Mouse (Mus musculus) MEL-GATA-1-ER (cell line): ENCODE results near the gene Rsu1.
A peak's percentile ranks its signal among the peaks of the same experiment; 100 is the strongest.
"Not testable (repeated sequence)": the region's sequence is repeated elsewhere in the genome, so short reads cannot be mapped to it uniquely, and the experiment has no call there.

ENCODE experiments used
- DNase-seq: peaks from one replicate; pipeline ENCODE4 v3.0.0-alpha.2; 2012; ENCODE audit warnings: low read depth; ENCODE audit errors: extremely low read depth

The Rsu1 gene

DNA sequence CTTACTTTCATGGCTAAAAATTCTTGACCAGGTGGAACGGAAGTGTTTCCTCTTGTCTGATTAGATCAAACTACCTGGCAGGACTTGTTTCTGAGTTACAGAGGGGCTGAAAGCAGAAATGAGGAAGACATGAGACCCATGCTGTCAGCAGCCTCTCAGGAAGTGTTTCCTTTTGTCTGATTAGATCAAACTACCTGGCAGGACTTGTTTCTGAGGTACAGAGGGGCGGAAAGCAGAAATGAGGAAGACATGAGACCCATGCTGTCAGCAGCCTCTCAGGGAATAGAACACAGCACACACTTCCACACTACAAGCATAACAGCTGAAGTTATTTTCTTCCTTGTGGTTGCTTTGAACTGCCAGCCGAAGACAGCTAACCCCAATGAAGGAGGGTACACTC lies 46.7 kb downstream of the Rsu1 start:
- DNase-seq = peak; percentile 7

DNA sequence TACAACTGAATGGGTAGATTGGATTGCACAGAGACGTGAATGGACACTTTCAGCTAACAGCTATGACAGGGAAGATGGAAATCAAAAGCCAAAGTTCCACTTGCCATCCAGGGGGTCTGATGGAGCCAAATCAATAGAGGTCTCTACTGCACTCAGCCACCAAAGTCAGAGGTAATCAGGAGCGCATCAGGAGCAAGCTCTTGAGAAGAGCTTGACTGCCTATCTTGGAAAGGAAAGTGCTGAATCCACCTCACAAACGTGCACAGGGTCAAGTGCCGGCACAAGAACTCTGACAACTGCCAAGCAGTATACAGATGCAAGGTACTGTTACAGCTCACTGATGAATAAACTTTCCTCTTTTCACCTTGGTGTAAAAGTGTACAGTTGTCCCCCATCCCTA lies 47.8 kb downstream of the Rsu1 start:
- no peak for DNase-seq

DNA sequence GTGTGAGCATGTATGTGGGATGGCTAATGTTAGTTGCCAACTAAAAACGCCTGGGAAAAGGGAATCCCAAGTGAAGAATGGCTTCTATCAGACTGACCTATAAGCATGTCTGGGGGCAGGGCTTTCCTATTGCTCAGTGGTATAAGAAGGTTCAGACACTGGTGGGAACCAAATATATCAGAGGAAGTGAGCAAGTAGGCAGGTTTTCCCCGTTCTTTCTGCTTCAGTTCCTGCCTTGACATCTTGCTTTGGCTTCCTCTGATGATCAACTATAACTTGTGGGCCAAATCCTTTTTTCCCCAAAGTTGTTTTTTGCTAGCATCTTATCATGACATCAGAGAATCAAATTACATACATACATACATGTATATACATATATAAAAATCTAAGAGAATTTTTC lies 51.1 kb downstream of the Rsu1 start:
- no peak for DNase-seq

DNA sequence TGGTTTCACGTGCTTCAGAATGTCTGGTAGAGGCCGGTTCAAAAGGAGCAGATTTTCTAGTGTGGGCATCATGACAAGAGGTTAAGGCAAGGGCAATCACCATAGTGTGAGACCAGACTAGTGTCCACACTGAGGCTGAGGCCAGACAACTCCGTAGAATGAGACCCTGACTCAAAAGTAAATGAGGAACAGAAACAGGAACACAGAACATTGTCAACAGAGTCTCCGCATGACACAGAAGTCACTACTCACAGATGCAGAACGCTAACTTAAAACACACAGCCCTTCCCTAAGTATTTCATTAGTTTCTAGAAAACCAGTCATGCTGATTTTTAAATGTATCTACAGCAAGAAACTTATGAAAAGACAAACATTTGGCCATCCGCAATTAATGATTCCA lies 53.1 kb downstream of the Rsu1 start:
- no peak for DNase-seq

DNA sequence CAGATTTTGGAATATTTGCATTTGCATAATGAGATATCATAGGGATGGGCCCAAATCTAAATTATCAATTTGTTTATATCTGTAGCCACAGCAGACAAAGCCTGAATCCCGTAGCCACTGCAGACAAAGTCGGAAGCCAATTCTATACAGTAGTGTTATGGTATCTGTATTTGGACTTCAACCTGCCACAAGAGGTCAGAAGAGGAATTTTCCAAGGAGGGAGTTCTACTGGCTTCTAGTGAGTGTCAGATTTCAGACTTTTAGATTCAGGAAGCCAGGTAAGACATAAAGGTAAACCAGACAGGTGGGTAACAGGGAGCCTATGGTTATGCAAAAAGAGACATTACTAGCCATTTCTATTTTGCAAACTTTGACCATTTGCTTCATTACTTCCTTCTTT lies 64.4 kb downstream of the Rsu1 start:
- DNase-seq = no peak

DNA sequence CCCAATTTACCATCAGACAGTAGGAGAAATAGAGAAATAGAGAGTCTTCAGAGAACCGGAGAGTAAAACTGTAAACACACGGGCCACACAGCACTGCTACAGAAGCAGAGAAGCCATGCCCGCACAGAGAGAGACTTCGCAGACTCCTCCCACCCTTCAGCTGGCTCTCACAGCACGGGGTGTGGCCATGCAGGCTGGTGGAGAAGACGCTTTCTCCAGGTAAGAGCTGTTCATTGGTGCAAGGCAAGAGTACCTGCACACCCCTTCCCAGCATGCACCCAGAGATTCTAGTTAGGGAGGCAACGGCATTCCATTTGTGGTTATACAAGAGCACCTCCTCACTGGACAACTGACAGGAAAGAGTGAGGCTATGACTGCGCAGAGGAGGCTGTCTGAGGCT lies 64.8 kb downstream of the Rsu1 start:
- DNase-seq = no peak

DNA sequence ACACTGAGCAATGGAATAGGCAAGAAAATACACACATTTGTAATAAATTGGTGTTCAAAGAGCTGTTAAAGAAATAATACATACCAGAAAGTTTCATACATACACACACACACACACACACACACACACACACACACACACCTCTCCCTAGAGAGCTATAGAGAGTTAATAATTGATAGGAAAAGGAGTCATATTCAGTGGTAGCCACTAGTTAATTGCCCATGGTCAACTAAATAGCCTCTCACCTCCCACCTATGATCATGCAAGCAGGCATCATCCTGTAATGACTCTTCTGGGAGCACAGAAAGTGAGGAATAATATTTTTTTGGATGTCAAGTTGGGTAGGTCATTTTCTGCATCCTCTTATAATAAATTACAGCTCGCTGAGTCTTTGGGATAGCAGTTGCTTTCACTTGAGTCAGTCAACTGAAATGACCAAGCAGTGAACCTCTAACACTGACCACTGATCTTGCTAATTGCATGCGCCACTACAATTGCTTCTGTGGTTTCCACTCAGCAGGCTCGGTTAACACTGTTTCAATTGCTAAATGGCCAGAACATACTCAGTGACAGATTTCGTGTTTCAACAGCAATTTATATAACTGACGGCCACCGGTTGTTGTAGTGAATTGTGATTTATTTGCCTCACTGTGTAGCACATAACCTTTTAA lies 68.3 kb downstream of the Rsu1 start:
- DNase-seq = no peak

DNA sequence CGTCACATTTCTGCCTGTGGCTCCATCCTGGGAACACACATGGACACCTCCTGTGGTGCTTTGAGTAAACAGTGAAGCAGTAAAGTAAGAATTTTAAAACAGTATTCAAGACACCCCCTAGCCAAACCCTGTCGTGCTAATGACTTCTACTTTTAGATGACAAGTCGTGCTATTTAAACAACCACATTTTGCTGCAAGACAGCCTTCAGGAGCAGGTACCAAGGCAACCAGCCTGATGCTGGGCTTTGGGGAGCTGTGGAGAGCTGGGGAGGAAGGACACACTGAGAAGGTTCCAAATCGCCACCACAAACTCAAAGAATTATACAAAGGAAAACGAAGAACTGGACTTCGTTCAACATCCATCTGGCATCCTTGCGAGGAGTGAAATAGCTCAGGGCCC lies 71.5 kb downstream of the Rsu1 start:
- DNase-seq = no peak

DNA sequence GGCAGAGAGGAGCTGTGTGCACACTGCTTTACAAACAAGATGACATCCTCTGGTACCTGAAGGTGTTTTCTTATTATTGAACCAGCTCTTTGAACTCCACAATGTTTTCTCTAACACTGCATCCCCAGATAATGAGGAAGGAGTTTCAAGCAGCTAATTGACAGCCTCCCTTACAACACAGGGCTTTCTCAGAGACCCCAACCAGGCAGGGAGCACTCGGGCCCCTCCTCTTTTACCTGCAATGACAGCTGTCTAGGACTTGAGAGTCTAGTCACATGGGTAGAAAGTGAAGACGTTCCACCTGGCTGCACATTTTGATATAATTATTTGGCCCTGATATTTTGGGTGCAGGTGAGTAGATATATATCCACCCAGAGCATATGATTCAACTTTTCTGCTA lies 72.2 kb downstream of the Rsu1 start:
- no peak for DNase-seq

DNA sequence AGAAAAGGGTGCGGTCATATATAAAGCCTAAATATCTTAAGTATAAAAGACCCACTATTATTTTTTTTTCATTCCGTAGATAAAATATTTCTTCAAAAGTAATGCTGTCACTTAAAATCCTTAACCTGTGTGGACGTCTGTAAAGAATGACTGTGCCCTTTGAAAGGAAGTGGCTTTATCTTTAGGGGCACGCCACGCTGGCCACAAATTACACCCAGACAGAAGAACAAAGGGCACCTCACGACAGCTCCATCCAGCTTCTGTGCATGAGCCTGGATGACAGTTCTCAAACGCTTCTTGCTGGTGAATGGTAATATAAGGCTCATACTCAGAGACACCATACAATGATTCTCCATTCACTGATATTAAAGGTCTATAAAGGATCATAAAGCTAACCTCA lies 75.7 kb downstream of the Rsu1 start:
- no peak for DNase-seq

DNA sequence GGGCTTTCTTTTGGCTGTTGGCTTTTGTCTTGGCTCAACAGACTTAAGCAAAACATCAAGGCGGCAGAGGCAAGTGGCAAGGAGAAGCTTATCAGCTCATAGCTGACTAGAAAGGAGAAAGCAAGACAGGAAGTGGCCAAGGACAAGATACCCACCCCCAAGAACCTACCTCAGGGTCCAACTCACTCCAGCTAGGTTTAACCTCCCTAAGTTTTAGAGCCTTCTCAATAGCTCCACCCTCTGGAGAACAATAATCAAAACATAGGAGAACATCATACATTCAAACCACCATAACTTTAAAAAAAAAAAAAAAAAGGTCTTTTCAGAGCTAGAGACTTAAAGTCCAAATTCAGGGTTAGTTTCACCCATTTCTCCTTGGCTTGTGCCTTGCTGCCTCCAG lies 79.1 kb downstream of the Rsu1 start:
- DNase-seq = peak; percentile 49

DNA sequence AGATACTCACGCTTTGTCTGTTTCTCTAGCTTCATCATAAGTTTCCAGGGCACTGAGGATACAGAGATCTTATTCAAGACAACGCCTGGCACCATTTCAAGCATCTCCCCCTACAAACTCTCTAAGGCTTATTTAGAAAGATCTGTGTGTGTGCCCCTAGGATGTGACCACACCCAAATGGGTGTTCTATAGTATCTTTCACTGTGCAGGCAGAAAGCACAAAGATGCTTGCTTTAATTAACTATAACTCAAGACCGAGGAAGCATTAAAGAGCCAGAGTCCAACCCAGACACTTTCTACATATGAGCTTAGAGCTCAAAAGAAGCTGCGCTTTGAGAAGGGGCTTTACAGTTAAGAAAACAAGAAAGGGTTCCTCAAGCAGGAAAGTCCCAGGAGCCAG lies 80.4 kb downstream of the Rsu1 start:
- DNase-seq = no peak

DNA sequence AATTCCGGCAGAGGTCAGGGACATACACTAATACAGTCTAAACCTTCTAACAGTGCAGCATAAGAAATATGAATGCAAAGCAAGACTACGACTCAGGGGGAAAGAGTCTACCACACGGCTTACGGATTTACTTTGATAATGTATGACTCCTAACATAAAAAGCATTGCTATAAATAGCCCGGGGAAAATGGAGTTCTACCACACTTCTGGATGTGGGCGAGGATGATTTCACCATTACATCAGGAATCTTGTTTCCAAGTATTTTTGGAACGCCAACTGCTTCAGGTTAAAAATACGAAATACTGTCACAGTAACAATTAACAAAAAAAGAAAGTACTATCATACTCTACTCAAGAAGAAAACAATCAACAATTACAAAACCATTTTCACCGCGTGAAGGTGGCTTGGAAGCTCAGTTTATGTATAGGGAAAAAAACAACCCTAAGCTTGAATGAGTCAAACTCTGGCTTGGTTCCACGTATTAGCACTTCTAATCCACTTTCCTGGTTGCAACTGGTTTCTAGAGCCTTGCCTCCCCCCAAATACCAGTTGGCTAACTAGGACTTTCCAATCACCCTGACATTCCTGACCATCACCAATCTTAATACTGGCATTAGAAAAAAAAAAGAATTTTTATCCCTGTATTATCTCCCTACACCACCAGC lies 82.3 kb downstream of the Rsu1 start:
- no peak for DNase-seq

DNA sequence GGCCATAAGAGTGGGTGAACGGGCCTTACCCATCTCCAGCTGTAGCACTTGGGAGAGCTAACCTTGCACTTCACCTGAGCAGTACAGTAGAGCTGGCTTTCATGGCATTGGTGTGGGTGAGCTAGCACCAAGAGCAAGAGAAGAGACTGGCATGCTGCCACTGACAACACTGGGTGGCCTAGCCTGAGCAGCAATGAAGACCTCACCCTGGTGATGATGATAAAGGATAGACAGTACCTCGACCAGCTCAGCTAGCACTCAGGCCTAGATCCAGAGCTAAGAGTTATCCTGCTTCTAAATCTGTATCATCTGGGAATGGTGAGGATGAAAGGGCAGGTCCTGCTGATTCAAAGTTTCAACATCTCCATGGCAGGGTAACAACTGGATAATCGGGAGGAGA lies 88.1 kb downstream of the Rsu1 start:
- DNase-seq = no peak

DNA sequence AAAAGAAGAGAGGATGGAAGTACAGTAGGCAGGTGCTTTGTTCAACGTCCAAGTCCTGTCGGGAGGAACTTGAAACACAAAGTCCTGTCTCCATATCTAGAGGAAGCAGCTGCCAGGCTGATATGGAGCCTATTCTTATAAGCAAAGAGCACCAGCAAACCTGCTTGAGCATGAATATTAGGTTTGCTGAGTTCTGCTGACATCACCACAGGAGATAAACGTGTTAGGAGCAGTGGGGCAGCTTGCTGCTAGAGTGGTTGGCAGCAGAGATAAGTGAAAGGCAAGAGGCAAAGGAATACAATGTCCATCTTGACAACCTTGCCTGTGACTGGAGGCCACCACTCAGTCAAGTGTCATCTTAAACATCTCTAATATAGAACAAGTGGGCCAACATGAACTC lies 89.3 kb downstream of the Rsu1 start:
- DNase-seq = not testable (repeated sequence)

DNA sequence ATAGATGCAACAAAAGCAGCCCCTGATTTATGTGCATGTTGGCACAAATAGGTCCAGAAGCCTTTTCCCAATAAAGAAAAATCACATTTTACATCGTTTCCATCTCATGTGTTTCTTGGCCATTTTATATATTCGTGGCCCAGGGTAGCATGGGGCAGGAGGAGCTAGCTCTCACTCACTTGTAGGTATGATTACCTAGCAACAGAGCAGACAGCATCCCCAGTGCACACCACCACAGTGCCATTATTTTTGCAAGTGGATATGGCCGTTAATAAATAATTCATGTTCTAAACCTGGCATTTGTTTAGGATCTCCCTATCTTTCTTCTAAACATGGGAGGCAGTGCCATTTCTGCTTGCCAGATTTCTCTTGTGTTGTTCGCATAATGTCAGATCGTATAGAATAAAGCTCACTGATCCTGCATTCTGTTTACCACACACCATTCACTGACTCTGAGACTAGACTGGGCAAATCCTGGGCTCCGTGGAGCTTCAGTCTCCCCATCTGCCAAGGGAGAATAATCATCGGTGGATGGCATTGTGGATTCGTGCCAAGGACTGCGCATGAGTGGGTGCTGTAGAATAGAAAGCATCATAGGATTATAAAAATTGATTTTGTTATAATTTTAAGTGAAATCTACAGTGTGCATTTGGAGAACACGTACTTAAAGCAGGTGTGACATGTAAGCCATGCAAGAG lies 93.4 kb downstream of the Rsu1 start:
- DNase-seq = no peak

DNA sequence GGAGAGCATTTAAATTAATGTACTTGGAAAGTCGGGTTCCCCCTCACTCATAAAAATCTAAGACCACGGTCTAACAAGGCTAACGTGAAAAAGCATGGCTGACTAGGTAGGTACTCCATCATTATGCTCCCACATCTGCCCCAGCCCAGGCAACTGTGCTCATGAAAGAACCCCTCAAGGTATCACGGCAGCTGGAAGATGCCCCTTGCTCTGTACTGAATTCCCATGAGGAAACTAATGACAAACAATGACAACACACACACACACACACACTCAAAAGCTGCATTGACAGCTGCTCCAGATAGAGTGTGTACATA lies 95.0 kb downstream of the Rsu1 start:
- DNase-seq = no peak

DNA sequence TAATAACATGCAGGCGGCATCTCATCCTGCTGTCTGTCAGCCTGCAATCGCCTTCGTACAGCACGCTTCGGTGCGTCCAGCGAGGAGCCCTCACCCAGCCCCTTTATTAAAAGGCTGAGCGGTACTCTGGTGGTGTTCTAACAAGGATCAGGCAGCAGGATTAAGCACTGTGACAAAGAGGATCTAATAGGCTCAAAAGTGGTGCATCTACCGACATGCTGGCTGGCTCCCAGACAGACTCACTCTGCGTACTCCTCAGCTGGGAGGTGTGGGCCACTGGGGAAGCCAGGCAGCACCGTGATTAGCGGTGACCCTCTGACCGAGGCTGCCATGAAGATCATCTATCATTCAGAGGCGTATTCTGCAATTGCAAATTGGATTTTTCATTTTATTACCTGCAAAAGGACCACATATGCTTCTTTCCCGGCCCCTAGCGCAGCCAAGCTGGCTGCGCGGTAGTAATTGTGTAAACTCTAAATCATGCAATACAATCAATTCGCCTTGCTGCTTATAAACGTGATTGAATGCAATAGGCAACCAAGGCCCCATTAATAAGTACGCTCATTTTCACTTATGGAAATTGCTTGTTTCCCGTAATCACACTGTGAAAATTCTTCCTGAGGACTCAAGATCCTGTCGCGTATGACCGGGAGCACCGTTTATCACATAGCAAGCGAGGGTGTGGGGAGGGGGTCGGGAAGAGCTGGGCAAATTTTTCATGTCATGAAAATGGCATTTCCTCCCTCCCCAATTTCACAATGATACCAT lies 95.5 kb downstream of the Rsu1 start:
- DNase-seq = no peak

DNA sequence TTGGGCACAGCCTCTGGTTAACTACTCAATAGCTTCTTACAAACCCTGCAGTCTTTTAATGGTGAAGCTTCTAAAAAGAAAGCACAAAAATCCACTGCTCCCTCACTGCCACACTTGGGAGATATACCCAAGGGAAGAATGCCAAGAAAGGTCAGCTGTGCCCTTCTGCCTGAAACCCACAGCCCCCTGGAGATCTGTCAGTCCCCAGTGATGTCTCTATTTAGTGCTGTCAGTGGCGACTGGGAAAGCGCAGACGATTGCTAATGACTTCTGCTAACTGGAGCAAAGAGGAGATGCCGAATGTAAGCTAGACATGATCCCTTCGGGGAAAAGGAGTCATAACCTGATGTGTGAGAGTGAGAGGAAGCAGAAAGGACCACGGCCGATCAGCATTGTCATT lies 96.8 kb downstream of the Rsu1 start:
- DNase-seq = no peak

DNA sequence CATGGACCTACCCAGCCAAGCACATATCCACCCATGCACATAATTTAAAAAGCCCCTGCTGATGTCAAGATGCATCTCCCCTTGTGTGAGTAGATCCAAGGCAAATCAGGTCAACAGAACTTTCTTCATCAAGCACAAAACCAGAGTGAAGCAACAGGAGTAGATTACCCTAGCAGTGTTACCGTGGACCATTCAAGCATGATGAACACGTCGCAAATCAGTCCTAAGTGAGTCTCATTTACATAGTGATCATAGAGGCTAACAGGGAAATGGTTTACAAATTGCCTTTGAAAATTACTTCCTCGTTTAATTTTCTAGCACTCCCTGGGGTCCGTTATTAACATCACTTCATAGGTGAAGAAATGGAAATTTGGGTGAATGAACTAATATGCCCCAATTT lies 100.6 kb downstream of the Rsu1 start:
- no peak for DNase-seq

DNA sequence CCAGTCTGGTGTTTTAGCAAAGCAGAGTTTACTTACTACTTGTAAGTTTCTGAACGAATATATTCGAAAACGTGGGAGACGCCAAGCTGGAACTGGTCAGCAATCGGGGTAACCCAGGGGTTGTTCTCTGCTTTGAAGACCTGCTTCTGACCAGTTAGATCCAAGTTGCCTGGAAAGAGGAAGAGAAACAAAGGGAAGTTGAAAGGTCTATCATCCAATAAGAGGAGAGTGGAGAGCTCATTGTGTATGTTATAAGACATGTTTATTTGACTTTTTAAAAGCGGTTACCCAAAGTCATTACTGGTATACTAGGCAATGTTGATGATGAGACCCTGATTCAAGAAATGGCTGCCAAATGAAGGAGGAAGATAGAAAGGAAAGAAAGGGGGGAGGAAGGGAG lies 101.3 kb downstream of the Rsu1 start:
- DNase-seq = no peak

DNA sequence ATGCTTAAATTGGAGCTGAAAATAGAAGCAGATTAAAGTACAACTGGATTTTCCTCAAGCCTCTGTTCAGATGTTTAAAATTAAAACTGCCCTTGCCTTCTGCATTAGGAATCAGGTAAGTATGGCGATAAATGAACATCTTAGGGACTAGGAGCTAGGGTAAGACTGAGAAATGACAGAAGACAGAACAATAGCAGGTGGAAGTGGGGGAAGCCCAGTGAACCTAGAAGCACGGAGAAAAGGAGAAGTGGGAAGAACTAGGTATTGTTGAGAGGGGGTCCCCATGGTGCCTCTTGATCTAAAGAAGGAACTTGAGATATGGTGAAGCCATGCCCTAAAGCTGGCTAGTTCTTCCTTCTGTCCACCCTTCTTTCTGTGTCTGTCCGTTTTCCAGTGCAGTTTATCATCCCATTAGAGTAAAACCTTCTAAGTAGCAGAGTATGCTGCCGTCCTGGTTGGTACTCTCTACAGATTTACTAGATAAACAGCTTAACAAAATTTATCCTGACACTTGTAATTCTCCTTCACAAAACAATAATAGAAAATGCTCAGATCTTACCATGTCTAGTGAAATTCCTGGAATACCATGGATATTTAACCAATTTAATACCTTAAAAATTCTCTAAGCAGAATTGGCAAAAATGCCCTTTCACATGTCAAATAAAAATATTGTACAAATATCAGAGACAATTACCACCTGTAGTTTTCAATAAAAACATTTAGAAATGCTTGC lies 101.9 kb downstream of the Rsu1 start:
- no peak for DNase-seq
